Mouse (Mus musculus): Measurements from ENCODE around the gene Uba6.

GRCm38 (mm10) chr5:86172088-86172448, 535 bp downstream of the Uba6 start:
- TF ChIP-seq CTCF (IDR thresholded peaks at IDR 0.05; ENCODE audit: low read depth, low read length) (no peak), TAL1 (conservative IDR thresholded peaks at IDR 0.05; ENCODE audit: low read depth, low read length) (no peak), GATA1 (IDR thresholded peaks at IDR 0.05; ENCODE audit: borderline replicate concordance, low read length) (no peak), GATA2 (IDR thresholded peaks at IDR 0.05; ENCODE audit: borderline replicate concordance, low read depth, low read length) (no peak), POLR2AphosphoS5 (IDR thresholded peaks at IDR 0.05; ENCODE audit: insufficient replicate concordance, low read depth, low read length) (no peak)
